Mouse (Mus musculus): ENCODE data around the gene Gtpbp10. TPM values are rescaled to one million over a fixed set of nuclear protein-coding genes. Genes with fewer than 3 reads are reported as not detected.

Gtpbp10 gene
- polyA plus RNA-seq, 1 experiment from 2014 or later: 31.3 TPM

- ATAC-seq (ENCODE audit: low FRiP score, low read depth): peak; percentile 72
- Histone ChIP-seq H3K36me3 (no peaks in the 10 kb centered on the region), H3K9me3 (no peaks in the 10 kb centered on the region), H3K4me2 (replicated peaks) (no peak overlapping the region), H3K9ac (no peak overlapping the region), H3K4me3 (no peak overlapping the region), H3K4me1 (no peaks in the 10 kb centered on the region), H3K27me3 (replicated peaks) (no peaks in the 10 kb centered on the region), H3K27ac (no peak overlapping the region)
- WGBS: 45% methylated on average over 16 of the region's 16 CpGs
Observed at GRCm38 (mm10) chr5:5494269-5495005, 64.9 kb downstream of the Gtpbp10 start.

GRCm38 (mm10) chr5:5492163-5492562, 67.2 kb downstream of the Gtpbp10 start:
- H3K27ac ChIP-seq: no peak overlapping the region
- no peak overlapping the region for H3K4me2 ChIP-seq (replicated peaks)
- no peak overlapping the region for H3K4me3 ChIP-seq
- no peak for ATAC-seq (ENCODE audit: low FRiP score, low read depth)
- H3K9me3 ChIP-seq: no peaks in the 10 kb centered on the region
- H3K4me1 ChIP-seq: no peaks in the 10 kb centered on the region
- 92% methylated on average over 4 of the region's 4 CpGs for WGBS
- no peak overlapping the region for H3K9ac ChIP-seq
- no peaks in the 10 kb centered on the region for H3K27me3 ChIP-seq (replicated peaks)
- no peaks in the 10 kb centered on the region for H3K36me3 ChIP-seq

Other genes starting within 250 kb of the Gtpbp10 start
- gene Cdk14, start 139.2 kb downstream of the Gtpbp10 start, polyA plus RNA-seq (2016; fragmentation: Nextera tagmentation; extraction: Ambion mirVana): 29.8 and 33.0 TPM in 2 replicates
- gene 1700015F17Rik, start 80.4 kb downstream of the Gtpbp10 start, polyA plus RNA-seq (2016; fragmentation: Nextera tagmentation; extraction: Ambion mirVana): not detected in 2 replicates
- gene Cldn12, start 44.6 kb downstream of the Gtpbp10 start, polyA plus RNA-seq (2016; fragmentation: Nextera tagmentation; extraction: Ambion mirVana): 31.0 and 35.5 TPM in 2 replicates
- 6.3 and 7.3 TPM in 2 replicates for gene Gm8773, start 14.3 kb upstream of the Gtpbp10 start, polyA plus RNA-seq (2016; fragmentation: Nextera tagmentation; extraction: Ambion mirVana)
- 6.4 and 7.6 TPM in 2 replicates for gene Cfap69, start 104.7 kb upstream of the Gtpbp10 start, polyA plus RNA-seq (2016; fragmentation: Nextera tagmentation; extraction: Ambion mirVana)
- gene Steap2, start 135.0 kb upstream of the Gtpbp10 start, polyA plus RNA-seq (2016; fragmentation: Nextera tagmentation; extraction: Ambion mirVana): 5.2 and 5.9 TPM in 2 replicates
- gene Steap1, start 189.8 kb upstream of the Gtpbp10 start, polyA plus RNA-seq (2016; fragmentation: Nextera tagmentation; extraction: Ambion mirVana): 4.5 and 6.2 TPM in 2 replicates